Mouse (Mus musculus) neutrophil, adult 5-6 weeks (primary cell): ENCODE measurements around the gene Maml2. TPM values are rescaled to one million over a fixed set of nuclear protein-coding genes. Genes with fewer than 3 reads are reported as not detected.

ENCODE experiments used
- ATAC-seq: fragments of 151-379, 151-347 bp; 2 replicates; pipeline ENCODE4 v1.8.0; 2017; ENCODE audit warnings: mild to moderate bottlenecking, moderate TSS enrichment; ENCODE audit not compliant: insufficient number of reproducible peaks, poor library complexity, low FRiP score, severe bottlenecking; ENCODE audit errors: extremely low read depth
- total RNA-seq: library from RNA; stranded (forward); fragments of 200-1000 nt; gene quantifications from 2 replicates; pipeline ENCODE4 v1.2.3, GENCODE M21; 2017

Gene Maml2
- total RNA-seq, 1 experiment from 2014 or later: 17.7 TPM

DNA sequence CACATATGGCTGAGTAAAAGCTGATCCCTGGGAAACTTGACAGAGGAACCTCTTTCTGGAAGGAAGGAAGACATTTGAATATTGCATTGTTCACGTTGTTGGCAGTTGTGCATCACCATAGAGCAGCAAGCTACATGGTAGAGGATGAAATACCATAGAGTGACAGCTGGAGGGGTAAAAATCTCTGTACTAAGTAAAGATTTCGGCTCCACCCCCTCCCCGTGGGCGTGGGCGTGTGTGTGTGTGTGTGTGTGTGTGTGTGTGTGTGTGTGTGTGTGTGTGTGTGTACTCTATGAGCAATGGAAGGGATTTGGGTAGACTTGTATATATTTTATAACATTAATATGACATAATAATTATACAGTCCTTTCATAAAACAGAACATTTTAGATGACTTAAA lies 324.7 kb downstream of the Maml2 start:
- no peak for ATAC-seq

- no peak for ATAC-seq
Observed at GRCm38 (mm10) chr9:13623892-13624422, 326.2 kb downstream of the Maml2 start.

DNA sequence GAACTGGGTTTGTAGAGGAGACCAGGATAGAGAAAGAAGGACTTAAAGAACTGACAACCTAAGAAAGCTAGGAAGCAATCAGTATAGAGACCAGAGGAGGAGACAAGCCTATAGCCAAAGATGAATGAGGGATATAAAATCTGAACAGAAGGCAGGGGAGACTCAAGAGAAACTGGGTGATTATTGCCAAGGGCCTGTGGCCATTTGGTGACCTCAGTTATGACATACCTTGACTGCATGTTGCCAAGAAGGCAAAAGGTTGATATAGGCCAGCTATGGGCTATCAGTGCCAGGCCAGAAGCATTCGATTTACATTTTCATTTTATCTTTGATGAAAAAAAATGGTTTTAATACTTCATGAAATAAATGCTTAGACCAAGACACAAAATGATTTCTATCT lies 327.0 kb downstream of the Maml2 start:
- ATAC-seq: no peak

GRCm38 (mm10) chr9:13625215-13625614 lies 327.5 kb downstream of the Maml2 start:
- no peak for ATAC-seq

DNA sequence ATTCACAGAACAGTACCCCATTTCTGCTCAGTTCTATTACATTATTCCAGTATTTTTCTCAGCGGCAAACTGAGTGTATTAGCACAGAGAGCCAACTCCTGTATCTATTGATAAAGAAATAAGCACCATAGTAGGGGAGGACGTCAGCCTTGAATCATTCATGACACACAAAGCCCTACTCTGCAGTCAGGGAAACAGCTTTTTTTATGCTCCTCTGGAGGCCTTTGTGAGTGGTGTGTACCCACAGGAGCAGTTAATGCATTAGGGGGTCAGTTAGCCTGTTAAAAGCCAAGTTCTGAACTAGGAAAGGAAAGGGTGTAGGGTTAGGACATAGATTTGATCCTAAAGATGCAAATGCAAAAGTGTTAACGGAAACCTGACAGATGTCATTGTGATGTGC lies 328.7 kb downstream of the Maml2 start:
- ATAC-seq: no peak

GRCm38 (mm10) chr9:13633371-13633770 lies 335.6 kb downstream of the Maml2 start:
- no peak for ATAC-seq

DNA sequence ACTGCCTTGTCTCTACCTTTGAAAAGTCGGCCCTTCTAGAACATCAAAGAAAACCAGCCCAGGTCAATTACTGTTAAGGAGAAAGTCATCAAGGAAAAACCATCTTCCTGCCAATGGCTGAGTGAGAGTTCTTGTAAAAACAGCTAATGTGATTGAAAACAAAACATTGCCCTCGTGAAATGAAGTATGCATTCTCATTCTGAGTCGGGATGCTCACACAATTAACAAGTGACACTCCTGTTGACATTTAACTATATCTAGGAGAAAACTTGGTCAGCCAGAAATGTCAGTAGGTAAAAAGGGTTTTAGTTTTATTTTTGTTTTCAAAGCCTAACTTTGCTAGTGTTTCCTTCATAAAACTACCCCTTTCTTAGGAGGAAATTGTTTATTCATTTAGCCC lies 341.9 kb downstream of the Maml2 start:
- no peak for ATAC-seq

DNA sequence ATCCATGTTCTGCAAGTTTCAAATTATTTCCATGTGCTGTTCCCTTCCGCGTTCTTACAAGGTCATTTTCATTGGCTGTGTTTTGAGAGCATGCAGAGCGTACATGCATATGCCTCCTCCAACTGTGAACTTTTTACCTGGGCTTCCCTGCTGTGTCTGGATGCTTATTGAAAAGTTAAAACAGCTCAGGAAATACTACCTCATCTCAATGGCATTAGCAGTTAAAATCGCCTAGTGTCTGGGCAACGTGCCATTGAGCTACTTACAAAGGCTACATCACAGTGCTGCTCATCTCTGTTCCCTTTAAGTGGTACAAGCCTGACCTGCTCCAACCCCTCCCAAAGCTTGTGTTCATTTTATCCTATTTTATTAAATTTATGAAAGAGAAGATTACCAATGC lies 347.4 kb downstream of the Maml2 start:
- ATAC-seq: no peak

DNA sequence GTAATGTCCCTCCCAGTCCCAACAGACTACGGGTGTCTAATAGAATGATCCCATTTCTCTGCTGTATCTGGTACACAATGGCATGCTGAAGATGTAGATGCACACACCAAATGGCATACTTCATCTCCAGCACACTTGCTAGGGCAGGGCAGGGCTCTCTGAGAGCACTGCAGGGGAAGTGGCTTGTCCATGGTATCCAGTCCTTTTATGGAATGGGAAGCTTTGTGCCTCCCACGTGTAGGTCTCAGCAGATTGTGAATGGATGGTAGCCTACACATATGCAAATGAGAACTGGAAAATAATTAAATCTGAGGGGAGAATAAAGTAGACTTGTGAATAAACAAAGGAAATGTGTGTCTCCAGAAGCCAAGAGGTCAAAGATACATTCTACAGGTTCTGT lies 353.3 kb downstream of the Maml2 start:
- ATAC-seq: no peak

- ATAC-seq: no peak
Observed at GRCm38 (mm10) chr9:13651828-13652227, 354.1 kb downstream of the Maml2 start.

- ATAC-seq: no peak
Observed at GRCm38 (mm10) chr9:13652389-13652877, 354.7 kb downstream of the Maml2 start.

DNA sequence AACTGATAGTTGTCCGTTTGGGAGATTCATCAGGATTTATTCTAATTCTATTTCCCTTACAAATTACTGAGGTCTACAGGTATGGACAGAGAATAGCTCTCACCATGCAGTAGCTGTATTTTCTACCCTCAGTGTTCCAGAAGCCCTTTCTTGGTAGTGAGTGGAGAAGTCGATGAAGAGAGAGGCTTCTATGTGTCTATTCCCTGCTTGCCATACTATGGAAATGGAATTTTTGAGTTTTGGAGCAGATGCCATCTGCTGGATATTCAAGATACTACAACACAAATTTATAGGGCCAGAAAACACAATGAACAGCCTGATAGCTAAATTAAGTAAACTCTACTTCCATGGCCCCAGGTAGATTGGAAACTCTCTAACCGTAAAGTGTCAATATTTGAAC lies 355.2 kb downstream of the Maml2 start:
- ATAC-seq: no peak

DNA sequence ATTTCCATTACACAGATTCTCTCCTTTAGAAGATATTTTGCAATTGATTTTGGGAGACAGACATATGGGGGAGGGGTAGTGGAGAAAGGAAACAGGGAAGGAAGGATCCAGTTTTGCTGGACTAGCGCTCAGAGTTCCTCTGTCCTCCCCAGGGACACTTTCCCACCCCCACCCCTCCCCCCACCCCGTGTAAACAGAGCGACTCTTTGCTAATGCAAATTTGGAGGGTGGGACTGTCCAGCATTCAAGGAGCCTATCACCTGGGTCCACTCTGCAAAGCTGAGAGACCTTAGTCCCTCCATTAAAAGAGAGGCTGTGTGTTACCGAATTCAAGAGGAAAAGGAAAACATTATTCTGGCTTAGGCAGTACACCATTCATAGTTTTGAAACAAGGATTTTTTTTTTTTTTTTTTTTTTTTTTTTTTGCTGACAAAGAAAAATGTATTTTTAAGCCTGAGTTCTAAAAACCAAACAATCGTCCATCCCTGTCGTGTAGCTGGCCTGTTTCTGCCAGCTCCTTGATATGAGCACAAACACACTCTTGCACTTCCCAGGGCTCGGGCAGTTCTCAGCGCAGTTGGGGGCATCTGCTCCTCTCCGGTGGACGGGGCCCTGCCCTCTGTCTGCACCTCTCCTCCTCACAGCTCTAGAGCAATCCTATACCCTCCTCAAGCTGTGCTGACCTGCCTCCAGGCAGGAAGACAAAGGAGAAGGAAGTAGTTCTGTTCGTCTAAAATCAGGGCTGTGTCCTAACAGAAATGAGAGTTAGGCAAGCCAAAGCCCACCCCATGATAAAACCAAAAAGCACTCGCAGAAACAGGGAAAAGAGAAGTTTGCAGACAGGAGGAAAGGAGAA lies 364.2 kb downstream of the Maml2 start:
- ATAC-seq: no peak

DNA sequence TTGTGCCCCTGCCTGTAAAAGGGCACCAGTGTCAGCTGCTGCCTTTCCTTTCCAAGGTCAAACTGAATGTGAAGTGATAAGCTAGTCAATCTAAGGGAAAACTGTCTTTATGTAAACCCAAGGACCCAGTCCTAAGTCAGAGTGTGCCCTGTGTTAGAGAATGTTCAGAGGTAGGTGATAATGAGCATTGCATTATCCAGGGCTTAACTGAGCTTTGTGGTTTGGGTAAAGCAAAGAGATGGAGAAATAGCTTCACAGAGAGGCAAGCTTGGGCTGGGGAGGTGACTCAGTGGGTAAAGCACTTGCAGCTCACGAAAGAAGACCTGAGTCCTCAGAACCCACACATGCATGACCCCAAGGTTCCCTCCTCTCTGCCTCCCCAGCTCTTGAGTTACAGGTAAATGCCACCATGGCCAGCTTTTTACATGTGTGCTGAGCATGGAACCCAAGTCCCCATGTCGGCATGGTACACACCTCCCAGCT lies 367.8 kb downstream of the Maml2 start:
- no peak for ATAC-seq

DNA sequence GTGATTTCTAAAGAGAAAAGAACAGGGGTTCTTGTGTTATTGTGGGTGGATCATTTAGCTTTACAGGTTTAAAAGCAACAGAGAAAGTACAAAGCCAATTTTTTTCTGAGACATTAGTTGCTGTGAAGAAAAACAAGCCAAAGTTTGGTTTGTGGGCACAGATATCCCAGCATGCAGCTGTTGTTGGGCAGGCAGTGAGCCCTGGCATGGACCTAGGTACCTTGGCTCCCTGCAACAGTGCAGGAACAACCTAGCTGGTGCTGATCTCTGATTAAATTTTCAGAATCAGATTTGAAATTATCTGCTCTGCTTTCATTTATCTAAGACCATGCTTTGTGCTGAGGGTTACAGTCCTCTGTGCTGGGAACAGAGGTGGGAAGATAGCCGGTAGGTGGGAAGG lies 370.2 kb downstream of the Maml2 start:
- ATAC-seq: no peak

DNA sequence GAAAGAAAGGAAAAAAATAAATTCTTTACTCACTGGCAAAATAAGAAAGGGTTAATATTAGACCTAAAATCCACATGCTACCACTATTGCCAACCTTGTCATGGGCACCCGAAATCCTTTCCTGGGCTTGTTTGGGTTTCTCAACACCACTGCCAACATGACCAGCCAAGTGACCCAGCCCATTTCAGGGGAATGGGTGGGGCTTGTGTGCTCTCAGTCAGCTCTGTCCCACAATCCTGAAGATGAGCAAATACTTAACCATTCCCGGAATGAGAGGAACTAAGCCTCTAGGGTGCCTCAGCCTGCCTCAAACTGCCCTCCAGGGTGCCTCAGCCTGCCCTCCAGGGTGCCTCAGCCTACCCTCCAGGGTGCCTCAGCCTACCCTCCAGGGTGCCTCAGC lies 371.0 kb downstream of the Maml2 start:
- ATAC-seq: no peak

- no peak for ATAC-seq
Observed at GRCm38 (mm10) chr9:13671125-13671769, 373.5 kb downstream of the Maml2 start.

- no peak for ATAC-seq
Observed at GRCm38 (mm10) chr9:13673304-13673703, 375.5 kb downstream of the Maml2 start.

DNA sequence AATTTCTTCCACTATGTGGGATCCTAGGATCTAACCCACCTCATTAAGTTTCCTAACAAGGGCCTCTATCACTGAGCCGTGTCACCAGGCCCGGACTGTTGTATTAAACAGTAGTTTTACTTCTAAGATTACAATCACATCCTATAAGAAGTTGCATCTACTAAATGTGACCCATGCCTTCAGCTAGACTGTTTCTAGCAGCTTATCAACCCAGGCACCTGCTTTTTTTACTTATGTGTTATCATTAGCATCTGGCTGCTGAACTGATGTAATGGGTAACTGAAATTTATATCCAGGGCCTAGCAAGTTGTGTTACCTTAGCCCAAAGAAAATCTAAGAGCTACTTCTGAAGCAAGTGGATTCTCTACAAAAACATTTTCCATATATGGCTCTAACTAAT lies 380.3 kb downstream of the Maml2 start:
- ATAC-seq: no peak

- no peak for ATAC-seq
Observed at GRCm38 (mm10) chr9:13679696-13680095, 381.9 kb downstream of the Maml2 start.
